Mouse (Mus musculus) C2C12 (cell line): ENCODE measurements around the gene Tgfbr2.

Experiments used
- CTCF ChIP-seq: IDR thresholded peaks from one replicate; pipeline ENCODE4 v1.5.1; 2011; ENCODE audit not compliant: control insufficient read depth, insufficient read depth, insufficient read length
- MAX ChIP-seq: IDR thresholded peaks from one replicate; pipeline ENCODE4 v1.6.1; 2011; ENCODE audit warnings: mild to moderate bottlenecking, control low read depth
- MYOG ChIP-seq: IDR thresholded peaks from one replicate; pipeline ENCODE4 v1.6.1; 2011; ENCODE audit not compliant: control insufficient read depth, insufficient read length; ENCODE audit errors: extremely low read depth
- USF1 ChIP-seq: IDR thresholded peaks from one replicate; pipeline ENCODE4 v1.6.1; 2011; ENCODE audit warnings: low read depth, mild to moderate bottlenecking, control low read depth, moderate library complexity

- TF ChIP-seq CTCF = no peak
- no peak for TF ChIP-seq MYOG
- no peak for TF ChIP-seq USF1
- no peak for TF ChIP-seq MAX
Observed at GRCm38 (mm10) chr9:116111149-116111970, 63.8 kb downstream of the Tgfbr2 start.
